ENCODE assay signal across 22 mouse cellular contexts in the genomic region with DNA sequence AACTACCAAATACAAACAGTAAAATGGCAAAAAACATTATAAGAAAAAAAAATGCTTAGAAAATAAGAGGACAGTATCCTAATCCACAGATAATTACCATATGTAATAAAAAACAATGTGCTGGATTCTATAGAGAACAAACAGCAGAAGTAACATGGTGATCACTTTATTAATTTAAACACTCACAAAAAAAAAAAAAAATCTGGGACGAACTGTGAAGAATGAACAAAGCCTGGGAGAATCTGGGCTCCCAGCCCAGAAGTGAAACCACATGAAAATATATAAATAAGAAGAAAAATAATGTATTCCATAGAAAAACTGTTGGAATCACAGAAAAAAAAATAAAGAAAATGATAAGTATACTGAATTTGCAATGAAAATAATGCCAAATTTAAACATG.
A peak's percentile ranks its signal among the peaks of the same experiment; 100 is the strongest.
DNase-seq lines count a peak whose midpoint lies in the region; ATAC-seq and TF ChIP-seq lines count a peak whose summit lies in the region.
"Had no signal": no experiment of that assay in that cellular context is flagged by ENCODE, and none has a peak within 500 bp of the region (broad histone marks: within the 10 kb centered on the region; RNA-seq: fewer than 3 reads in every experiment).

No protein-coding gene starts in this region.

- 26% methylated on average over 1 of the region's 1 CpGs for WGBS in embryonic facial prominence, embryonic 14.5 days
- WGBS in embryonic facial prominence, embryonic 10.5 days: 96% methylated on average over 1 of the region's 1 CpGs
- 28% methylated on average over 1 of the region's 1 CpGs for WGBS in lung, postnatal 0 days
- 50% methylated on average over 1 of the region's 1 CpGs for WGBS in lung, adult 2 months

- no peak for ATAC-seq in embryonic facial prominence, embryonic 14.5 days (ENCODE audit: low read depth)
- ATAC-seq in lung, postnatal 0 days: no peak
- ATAC-seq: forebrain, embryonic 15.5 days; hindbrain, embryonic 16.5 days; inflammation-experienced regulatory T-cells, adult 6 months had no signal

- peak; percentile 30 for DNase-seq in embryonic facial prominence, embryonic 14.5 days (ENCODE audit: low spot score)
- no peak for DNase-seq in embryonic facial prominence, embryonic 10.5 days (ENCODE audit: low spot score)
- DNase-seq in lung, postnatal 0 days (ENCODE audit: low spot score): peak; percentile 6
- no peak for DNase-seq in lung, adult 2 months
- DNase-seq in brain, adult 2 months (ENCODE audit: low read depth, low spot score): peak; percentile 32
- no peak for DNase-seq in spleen, postnatal 4 days (ENCODE audit: low spot score in 2 of 2)
- no peak for DNase-seq in cerebellum, postnatal 4 days (ENCODE audit: low spot score in 2 of 2)
- DNase-seq: adrenal gland, adult 8-10 months; adrenal gland, postnatal 36 days; cerebellum, adult 11 months; cerebellum, adult 8-10 months; cerebellum, postnatal 14 days; gastrocnemius, postnatal 36 days; heart, adult 11 months; heart, postnatal 4 days had no signal

- H3K4me1 ChIP-seq in embryonic facial prominence, embryonic 14.5 days (ENCODE audit: control insufficient read depth, insufficient read depth, low read length): no peaks in the 10 kb centered on the region
- H3K4me1 ChIP-seq in embryonic facial prominence, embryonic 10.5 days: no peaks in the 10 kb centered on the region
- no peaks in the 10 kb centered on the region for H3K4me1 ChIP-seq in lung, postnatal 0 days (ENCODE audit: insufficient read depth, low read depth, low read length)
- no peaks in the 10 kb centered on the region for H3K4me1 ChIP-seq in lung, adult 2 months (ENCODE audit: control insufficient read depth, insufficient read depth, low read length)
- H3K4me1 ChIP-seq: embryonic facial prominence, embryonic 13.5 days; forebrain, embryonic 10.5 days; forebrain, embryonic 15.5 days; heart, embryonic 13.5 days; hindbrain, embryonic 12.5 days had no signal

- no peak overlapping the region for H3K27ac ChIP-seq in embryonic facial prominence, embryonic 14.5 days (replicated peaks; ENCODE audit: low read depth, low read length)
- no peak overlapping the region for H3K27ac ChIP-seq in embryonic facial prominence, embryonic 10.5 days (replicated peaks)
- no peak overlapping the region for H3K27ac ChIP-seq in lung, postnatal 0 days (ENCODE audit: low read length)
- H3K27ac ChIP-seq: embryonic facial prominence, embryonic 13.5 days; forebrain, embryonic 10.5 days; forebrain, embryonic 15.5 days; heart, embryonic 13.5 days; hindbrain, embryonic 12.5 days had no signal

- no peaks in the 10 kb centered on the region for H3K36me3 ChIP-seq in embryonic facial prominence, embryonic 14.5 days (ENCODE audit: control insufficient read depth, insufficient read depth, low read length)
- no peaks in the 10 kb centered on the region for H3K36me3 ChIP-seq in embryonic facial prominence, embryonic 10.5 days (replicated peaks)
- no peaks in the 10 kb centered on the region for H3K36me3 ChIP-seq in lung, postnatal 0 days (ENCODE audit: insufficient read depth, low read length)
- H3K36me3 ChIP-seq: embryonic facial prominence, embryonic 13.5 days; forebrain, embryonic 10.5 days; forebrain, embryonic 15.5 days; heart, embryonic 13.5 days; hindbrain, embryonic 12.5 days had no signal

- no peak for TF ChIP-seq POLR2A in lung, adult 2 months (IDR thresholded peaks at IDR 0.05; ENCODE audit: borderline replicate concordance, extremely low read depth, low read depth, low read length)

- H3K9ac ChIP-seq in embryonic facial prominence, embryonic 14.5 days (ENCODE audit: low read depth, low read length): no peak overlapping the region
- H3K9ac ChIP-seq in lung, postnatal 0 days (replicated peaks; ENCODE audit: low read depth): no peak overlapping the region
- H3K9ac ChIP-seq: embryonic facial prominence, embryonic 13.5 days; forebrain, embryonic 15.5 days; heart, embryonic 13.5 days; hindbrain, embryonic 12.5 days had no signal

- no peaks in the 10 kb centered on the region for H3K9me3 ChIP-seq in embryonic facial prominence, embryonic 14.5 days (ENCODE audit: control insufficient read depth, low read length)
- H3K9me3 ChIP-seq in embryonic facial prominence, embryonic 10.5 days: no peaks in the 10 kb centered on the region
- no peaks in the 10 kb centered on the region for H3K9me3 ChIP-seq in lung, postnatal 0 days (ENCODE audit: low read length)
- H3K9me3 ChIP-seq: embryonic facial prominence, embryonic 13.5 days; forebrain, embryonic 10.5 days; forebrain, embryonic 15.5 days; heart, embryonic 13.5 days; hindbrain, embryonic 12.5 days had no signal

- no peak for TF ChIP-seq EP300 in lung, postnatal 0 days (IDR thresholded peaks at IDR 0.05)

- no peak for TF ChIP-seq CTCF in lung, postnatal 0 days (IDR thresholded peaks at IDR 0.05)
- no peak for TF ChIP-seq CTCF in lung, adult 2 months (IDR thresholded peaks at IDR 0.05; ENCODE audit: insufficient read depth, low read length)

- H3K4me3 ChIP-seq in embryonic facial prominence, embryonic 14.5 days (ENCODE audit: low read depth, low read length): no peak overlapping the region
- H3K4me3 ChIP-seq in embryonic facial prominence, embryonic 10.5 days: no peak overlapping the region
- H3K4me3 ChIP-seq in lung, postnatal 0 days (ENCODE audit: low read depth, low read length): no peak overlapping the region
- no peak overlapping the region for H3K4me3 ChIP-seq in lung, adult 2 months (replicated peaks; ENCODE audit: extremely low read depth, low read depth, low read length)
- H3K4me3 ChIP-seq: embryonic facial prominence, embryonic 13.5 days; forebrain, embryonic 10.5 days; forebrain, embryonic 15.5 days; heart, embryonic 13.5 days; hindbrain, embryonic 12.5 days had no signal

- no peaks in the 10 kb centered on the region for H3K27me3 ChIP-seq in embryonic facial prominence, embryonic 14.5 days (replicated peaks; ENCODE audit: control insufficient read depth, insufficient read depth, low read length)
- H3K27me3 ChIP-seq in embryonic facial prominence, embryonic 10.5 days (replicated peaks; ENCODE audit: low read depth, poor library complexity, severe bottlenecking): no peaks in the 10 kb centered on the region
- no peaks in the 10 kb centered on the region for H3K27me3 ChIP-seq in lung, postnatal 0 days (replicated peaks; ENCODE audit: insufficient read depth, low read length)
- H3K27me3 ChIP-seq: embryonic facial prominence, embryonic 13.5 days; forebrain, embryonic 15.5 days; heart, embryonic 13.5 days; hindbrain, embryonic 12.5 days had no signal

- H3K4me2 ChIP-seq in embryonic facial prominence, embryonic 14.5 days (ENCODE audit: low read depth, low read length): no peak overlapping the region
- no peak overlapping the region for H3K4me2 ChIP-seq in lung, postnatal 0 days (replicated peaks; ENCODE audit: low read depth, low read length)
- H3K4me2 ChIP-seq: embryonic facial prominence, embryonic 13.5 days; forebrain, embryonic 15.5 days; heart, embryonic 13.5 days; hindbrain, embryonic 12.5 days had no signal

Comparison
In these comparisons a context has a peak if more than half of its experiments do, and no peak if none do; other contexts are left out.
1. DNase-seq: peak in embryonic facial prominence, embryonic 14.5 days (single experiment), lung, postnatal 0 days (single experiment) and brain, adult 2 months (single experiment); none in embryonic facial prominence, embryonic 10.5 days (single experiment), lung, adult 2 months (single experiment), spleen, postnatal 4 days (0 of 2) and cerebellum, postnatal 4 days (0 of 2).